Mouse (Mus musculus): Measurements from ENCODE around the gene Ccdc90b. TPM values are rescaled to one million over a fixed set of nuclear protein-coding genes. Genes with fewer than 3 reads are reported as not detected.

Ccdc90b gene
- total RNA-seq (2021) = 10 to 100 TPM; 16.4 to 16.7 TPM
- long read RNA-seq, experiment 1, transcript Ccdc90b-201 (9 exons, 1,596 nt) = major isoform, 53 of 59 reads
- long read RNA-seq, experiment 1, partial matches to known transcripts = 1 of 59 reads
- long read RNA-seq, experiment 1, other reads (novel, unspliced or antisense) = 3 of 59 reads
- long read RNA-seq, experiment 2, transcript Ccdc90b-201 (9 exons, 1,596 nt) = major isoform, 28 of 38 reads
- long read RNA-seq, experiment 2, partial matches to known transcripts = 3 of 38 reads
- long read RNA-seq, experiment 2, other reads (novel, unspliced or antisense) = 3 of 38 reads

GRCm38 (mm10) chr7:92560986-92561876 is at the start of gene Ccdc90b:
TSS of gene Ccdc90b (plus strand) at chr7:92561149.
- DNase-seq = peak; percentile 89

- no peak for DNase-seq
Measured at GRCm38 (mm10) chr7:92520397-92520796, 40.6 kb upstream of the Ccdc90b start.

GRCm38 (mm10) chr7:92520820-92521219 is 40.1 kb upstream of the Ccdc90b start:
- DNase-seq = no peak

GRCm38 (mm10) chr7:92529245-92529644 is 31.7 kb upstream of the Ccdc90b start:
- no peak for DNase-seq

GRCm38 (mm10) chr7:92532351-92533036 is 28.5 kb upstream of the Ccdc90b start:
- no peak for DNase-seq

GRCm38 (mm10) chr7:92546763-92547162 is 14.2 kb upstream of the Ccdc90b start:
- DNase-seq = no peak

- no peak for DNase-seq
Measured at GRCm38 (mm10) chr7:92550248-92550989, 10.5 kb upstream of the Ccdc90b start.

- DNase-seq = no peak
Measured at GRCm38 (mm10) chr7:92550990-92551392, 10.0 kb upstream of the Ccdc90b start.

- DNase-seq = no peak
Measured at GRCm38 (mm10) chr7:92558744-92559143, 2.2 kb upstream of the Ccdc90b start.

- no peak for DNase-seq
Measured at GRCm38 (mm10) chr7:92566775-92567174, 5.8 kb downstream of the Ccdc90b start.

GRCm38 (mm10) chr7:92580491-92581207 is 19.7 kb downstream of the Ccdc90b start:
- no peak for DNase-seq

GRCm38 (mm10) chr7:92583567-92583966 is 22.6 kb downstream of the Ccdc90b start:
- no peak for DNase-seq

- no peak for DNase-seq
Measured at GRCm38 (mm10) chr7:92589986-92590385, 29.0 kb downstream of the Ccdc90b start.

GRCm38 (mm10) chr7:92590842-92591241 is 29.9 kb downstream of the Ccdc90b start:
- no peak for DNase-seq

GRCm38 (mm10) chr7:92604961-92605360 is 44.0 kb downstream of the Ccdc90b start:
- no peak for DNase-seq

GRCm38 (mm10) chr7:92610830-92611229 is 49.9 kb downstream of the Ccdc90b start:
- DNase-seq = no peak

GRCm38 (mm10) chr7:92624488-92624887 is 63.5 kb downstream of the Ccdc90b start:
- no peak for DNase-seq

- DNase-seq = no peak
Measured at GRCm38 (mm10) chr7:92630167-92630566, 69.2 kb downstream of the Ccdc90b start.
